Mouse (Mus musculus) E14TG2a.4 (cell line): ENCODE results near the gene Glis3.

Experiments
- CTCF ChIP-seq: conservative IDR thresholded peaks from 2 replicates; pipeline ENCODE4 v1.5.1; 2014; ENCODE audit warnings: low read length
- NANOG ChIP-seq: IDR thresholded peaks from 2 replicates; pipeline ENCODE4 v1.6.1; 2014; ENCODE audit warnings: borderline replicate concordance, low read length, mixed read lengths

DNA sequence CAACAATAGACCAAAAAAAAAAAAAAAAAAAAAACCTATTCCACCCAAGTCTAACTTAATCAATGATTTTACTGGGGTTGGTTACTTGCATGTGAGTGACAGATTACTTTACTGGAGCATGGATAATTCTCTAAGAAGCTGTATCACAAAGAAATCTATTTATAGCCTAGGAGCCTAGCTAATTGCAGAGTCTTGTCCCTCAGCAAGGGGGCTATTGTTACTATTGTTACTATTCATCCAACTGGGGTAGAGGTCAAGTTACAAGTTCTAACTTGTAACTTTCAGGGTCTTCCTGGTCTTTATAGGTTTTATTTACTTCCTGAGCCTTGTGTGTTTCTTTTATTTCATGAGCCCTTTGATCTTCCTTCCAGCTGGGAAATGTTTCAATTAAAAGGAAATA, 40.1 kb upstream of the Glis3 start:
- TF ChIP-seq CTCF (no peak), NANOG (peak; percentile 76; the same call in 1 of the 2 replicates)
